Mouse (Mus musculus): ENCODE data around the gene Enox1.

DNA sequence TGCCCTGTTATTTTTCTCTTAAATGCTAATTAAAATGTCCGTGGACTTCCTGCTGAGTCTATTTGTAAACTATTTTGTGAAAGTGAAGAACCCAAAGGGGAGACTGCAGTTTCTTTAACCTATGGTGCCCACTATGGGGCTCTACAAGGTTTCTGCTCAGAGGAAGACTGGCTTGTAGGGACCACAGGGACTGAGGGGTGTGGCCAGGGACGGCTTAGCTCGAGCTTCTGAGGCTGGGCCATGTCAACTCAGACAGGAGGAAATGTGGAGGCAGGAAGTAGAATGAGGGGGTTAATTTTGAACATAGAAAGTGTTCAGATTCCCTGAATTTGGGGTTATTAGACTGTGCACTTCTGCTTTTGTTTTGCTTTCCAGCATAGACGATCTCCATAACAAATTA, 82.8 kb downstream of the Enox1 start:
- TF ChIP-seq CTCF (IDR thresholded peaks at IDR 0.05), result no peak
- TF ChIP-seq EP300 (IDR thresholded peaks at IDR 0.05; ENCODE audit: insufficient read depth, low read depth, low read length), result no peak
- no peak for TF ChIP-seq POLR2A (IDR thresholded peaks at IDR 0.05; ENCODE audit: insufficient read depth, low read depth, low read length)
